Mouse (Mus musculus) heart, postnatal 14 days (tissue): Measurements from ENCODE around the gene Cep112. TPM values are rescaled to one million over a fixed set of nuclear protein-coding genes. Genes with fewer than 3 reads are reported as not detected.
A peak's percentile ranks its signal among the peaks of the same experiment; 100 is the strongest.
"Not testable (repeated sequence)": the region's sequence is repeated elsewhere in the genome, so short reads cannot be mapped to it uniquely, and the experiment has no call there.

Experiments
- DNase-seq, 2 experiments: peaks; one replicate each; pipeline ENCODE4 v3.0.0; 2021 to 2022
- intact Hi-C: fragments of 180-260 bp; cut with DNase I; formaldehyde crosslinking; loops from one replicate; pipeline ENCODE4 v1.15.1; 2025
- total RNA-seq, 2 experiments: library from RNA; stranded (reverse); gene quantifications; 2 replicates each; pipeline ENCODE4 v1.2.3; 2021

The Cep112 gene
- total RNA-seq, 2 experiments from 2014 or later: 8.7 to 9.0 TPM

GRCm38 (mm10) chr11:108858339-108858804, 433.4 kb downstream of the Cep112 start:
- no peak for DNase-seq
- intact Hi-C loops: no loop called here

DNA sequence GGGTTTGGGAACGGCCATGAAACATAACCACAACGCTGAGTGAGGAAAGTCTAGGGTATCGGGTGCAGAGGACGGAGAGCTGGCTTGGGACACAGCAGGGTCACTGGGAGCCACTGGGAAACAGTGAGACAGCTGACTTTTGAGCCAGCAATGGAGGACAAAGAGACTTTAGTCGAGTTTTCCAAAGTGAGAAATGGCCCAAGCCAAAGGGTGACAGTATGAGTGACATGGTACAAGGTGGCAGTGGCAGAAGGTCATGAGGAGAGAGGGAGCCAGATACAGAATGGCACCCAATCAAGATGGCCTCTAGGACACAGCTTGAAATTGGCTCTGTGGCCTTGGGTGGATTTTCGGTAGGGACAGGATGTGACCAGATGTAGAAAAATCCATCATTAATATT, 433.9 kb downstream of the Cep112 start:
- DNase-seq: no peak
- intact Hi-C loops: no loop called here

DNA sequence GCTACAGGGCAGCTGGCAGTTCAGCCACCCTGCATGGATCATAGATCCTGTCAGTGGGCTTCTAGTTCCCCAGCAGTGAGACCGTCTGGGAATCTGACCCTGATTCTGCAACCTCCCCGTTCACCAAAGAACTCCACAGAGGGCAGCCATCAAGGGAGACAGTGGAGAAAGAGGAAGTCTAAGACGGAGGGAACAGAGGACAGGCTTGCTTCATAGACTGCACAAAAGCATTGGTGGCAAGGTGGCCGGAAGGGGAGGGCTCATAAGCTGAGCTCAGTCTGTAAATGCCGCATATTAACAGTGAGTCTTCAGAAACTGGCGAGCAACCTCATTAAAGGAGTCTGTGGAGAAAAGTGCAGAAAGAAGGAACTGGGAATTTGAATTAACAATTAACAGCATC, 437.4 kb downstream of the Cep112 start:
- intact Hi-C loops: no loop called here
- DNase-seq: no peak

- no peak for DNase-seq
- intact Hi-C loops: no loop called here
Observed at GRCm38 (mm10) chr11:108865746-108866145, 440.8 kb downstream of the Cep112 start.

DNA sequence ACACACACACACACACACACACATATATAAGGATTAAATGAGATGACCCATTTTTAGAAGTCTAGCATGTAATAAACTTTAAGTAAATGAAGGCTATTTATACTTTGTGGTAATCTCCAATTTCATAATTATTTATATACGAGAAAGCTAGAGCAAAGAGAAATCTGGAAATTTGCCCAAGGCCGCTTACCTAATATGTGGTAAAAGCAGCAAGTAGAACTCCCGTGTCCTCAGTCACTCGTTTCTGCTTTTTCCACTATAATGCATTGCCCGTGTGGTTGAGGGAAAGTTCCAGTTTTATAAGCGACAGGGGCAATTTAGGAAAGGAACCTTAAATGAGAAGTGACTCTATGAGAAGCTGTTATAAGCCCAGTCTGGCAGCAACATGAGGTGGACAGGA, 442.5 kb downstream of the Cep112 start:
- intact Hi-C loops: no loop called here

DNA sequence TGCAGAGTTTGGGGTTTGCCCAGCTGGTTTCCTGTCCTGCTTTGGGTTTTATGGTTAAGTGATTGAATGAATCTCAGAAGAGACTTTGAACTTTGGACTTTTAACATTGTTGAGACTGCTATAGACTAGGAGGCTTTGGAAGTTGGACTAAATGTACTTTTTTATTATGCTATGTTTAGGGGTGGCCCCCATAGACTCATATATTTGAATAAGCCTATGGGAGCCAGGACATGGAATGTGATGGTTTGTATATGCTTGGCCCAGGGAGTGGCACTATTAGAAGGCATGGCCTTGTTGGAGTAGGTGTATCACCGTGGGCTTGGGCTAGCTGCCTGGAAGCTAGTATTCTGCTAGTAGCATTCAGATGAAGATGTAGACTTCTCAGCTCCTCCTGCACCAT, 446.3 kb downstream of the Cep112 start:
- intact Hi-C loops, DNase-seq: not testable (repeated sequence)

More for the DNA sequence above, 442.5 kb downstream of the Cep112 start:
- no peak for DNase-seq

GRCm38 (mm10) chr11:108871748-108872147, 446.8 kb downstream of the Cep112 start:
- DNase-seq: no peak
- intact Hi-C loops: no loop called here

- intact Hi-C loops: no loop called here
- DNase-seq: no peak
Observed at GRCm38 (mm10) chr11:108876633-108877205, 451.7 kb downstream of the Cep112 start.

GRCm38 (mm10) chr11:108877520-108877919, 452.5 kb downstream of the Cep112 start:
- no peak for DNase-seq
- intact Hi-C loops: no loop called here

GRCm38 (mm10) chr11:108880546-108880945, 455.6 kb downstream of the Cep112 start:
- DNase-seq: peak; percentile 23 to 35

DNA sequence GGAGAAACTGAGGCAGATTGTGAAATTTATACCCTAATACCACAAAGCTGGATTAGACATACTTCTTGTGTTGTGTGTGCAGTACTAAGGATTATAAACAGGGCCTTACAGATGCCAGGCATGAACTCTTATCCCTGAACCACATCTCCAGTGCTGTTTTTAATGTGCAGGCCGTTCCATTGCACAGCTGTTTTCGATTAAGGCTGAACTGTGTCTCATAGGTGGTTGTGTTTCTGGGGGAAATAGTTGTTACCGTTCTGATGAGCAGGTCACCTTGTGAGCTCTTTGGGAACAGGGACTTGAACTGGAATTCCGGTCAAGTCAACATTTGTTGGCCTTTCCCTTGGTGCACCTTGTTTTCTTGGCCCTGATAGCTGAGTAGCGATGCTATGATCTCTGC, 456.7 kb downstream of the Cep112 start:
- DNase-seq: no peak
- intact Hi-C loops: no loop called here

More at GRCm38 (mm10) chr11:108880546-108880945, 455.6 kb downstream of the Cep112 start:
- intact Hi-C loops: no loop called here

- DNase-seq: no peak
- intact Hi-C loops: no loop called here
Observed at GRCm38 (mm10) chr11:108885276-108885896, 460.4 kb downstream of the Cep112 start.

DNA sequence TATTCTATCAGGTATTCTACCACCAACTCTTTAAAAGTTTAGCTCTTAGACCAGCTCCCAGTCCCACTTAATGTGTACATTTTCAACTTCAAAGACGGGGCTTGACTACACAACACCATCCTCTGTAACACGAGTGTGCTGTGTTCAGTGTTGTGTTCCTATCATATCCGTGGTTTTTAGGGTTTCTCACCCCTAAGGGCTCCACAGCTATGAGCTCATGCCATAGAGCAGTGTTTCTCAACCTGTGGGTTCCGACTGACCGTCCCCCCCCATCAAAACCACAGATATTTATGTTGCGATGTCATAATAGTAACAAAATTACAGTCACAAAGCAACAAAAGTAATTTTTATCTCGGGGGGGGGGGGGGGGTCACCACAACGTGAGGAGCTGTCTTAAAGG, 461.1 kb downstream of the Cep112 start:
- intact Hi-C loops: no loop called here
- no peak for DNase-seq

DNA sequence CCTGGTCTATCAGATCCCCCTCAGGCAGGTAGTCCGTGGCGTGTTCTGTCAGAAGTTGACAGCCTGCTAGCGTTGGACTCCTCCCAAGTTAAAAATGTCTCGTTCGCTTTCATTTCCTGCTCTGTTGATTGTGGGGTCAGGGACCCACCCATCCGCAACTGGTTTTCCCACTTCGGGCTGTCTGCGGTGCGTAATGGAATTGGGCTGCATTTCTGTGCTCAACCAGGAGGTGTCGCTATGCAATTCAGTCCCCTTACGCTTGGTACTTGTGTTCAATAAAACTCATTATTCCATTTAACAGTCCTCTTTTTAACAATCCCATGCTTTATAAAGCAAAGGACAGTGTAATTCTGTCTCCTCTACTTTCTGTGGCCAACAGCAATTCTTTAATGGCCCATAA, 464.1 kb downstream of the Cep112 start:
- peak in 1 of 2 experiments; percentile 30 for DNase-seq
- intact Hi-C loops: no loop called here

- intact Hi-C loops: no loop called here
- DNase-seq: no peak
Observed at GRCm38 (mm10) chr11:108890544-108890943, 465.6 kb downstream of the Cep112 start.

GRCm38 (mm10) chr11:108891111-108891870, 466.3 kb downstream of the Cep112 start:
- DNase-seq: peak; percentile 54 to 63
- intact Hi-C loops: no loop called here

DNA sequence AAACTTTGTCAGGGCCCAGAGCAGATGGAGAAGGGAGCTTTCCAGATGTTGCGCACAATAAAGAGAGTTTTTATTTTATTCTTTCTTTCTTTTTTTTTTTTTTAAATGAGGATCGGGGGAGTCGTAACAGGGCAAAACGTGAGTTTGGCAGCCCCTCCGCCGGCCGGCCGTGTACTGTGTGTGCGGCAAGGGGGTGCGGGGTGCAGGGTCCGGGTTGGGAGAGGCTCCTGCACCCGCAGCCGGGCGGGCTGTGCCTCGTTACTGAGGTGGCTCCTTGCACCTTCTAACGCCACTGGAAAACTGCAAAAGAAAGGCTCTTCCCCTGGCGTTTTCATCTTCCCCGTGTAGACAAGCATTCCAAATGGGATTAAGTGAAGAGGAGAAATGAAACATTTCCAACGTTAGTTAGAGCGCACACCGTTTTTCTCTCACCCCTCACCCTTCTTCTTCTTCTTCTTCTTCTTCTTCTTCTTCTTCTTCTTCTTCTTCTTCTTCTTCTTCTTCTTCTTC, 466.9 kb downstream of the Cep112 start:
- intact Hi-C loops: no loop called here
- no peak for DNase-seq

DNA sequence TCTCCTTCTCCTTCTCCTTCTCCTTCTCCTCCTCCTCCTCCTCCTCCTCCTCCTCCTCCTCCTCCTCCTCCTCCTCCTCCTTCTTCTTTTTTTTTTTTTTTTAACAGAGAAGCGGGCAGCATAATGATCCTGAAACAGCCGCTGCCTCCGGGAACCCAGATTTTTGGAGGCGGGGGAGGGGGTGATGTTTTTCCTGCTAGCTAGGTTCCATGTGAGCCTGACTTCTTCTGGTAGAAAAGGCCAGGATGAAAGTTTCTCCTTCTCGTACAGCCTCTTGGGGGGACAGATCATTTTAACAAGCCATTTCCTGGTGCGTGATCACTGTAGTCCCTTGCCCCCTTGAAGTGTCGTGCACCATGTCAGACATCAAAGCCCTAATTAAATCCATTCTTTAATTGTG, 467.4 kb downstream of the Cep112 start:
- intact Hi-C loops: no loop called here

GRCm38 (mm10) chr11:108893232-108893790, 468.3 kb downstream of the Cep112 start:
- no peak for DNase-seq
- intact Hi-C loops: no loop called here

More for the DNA sequence above, 467.4 kb downstream of the Cep112 start:
- DNase-seq: no peak

DNA sequence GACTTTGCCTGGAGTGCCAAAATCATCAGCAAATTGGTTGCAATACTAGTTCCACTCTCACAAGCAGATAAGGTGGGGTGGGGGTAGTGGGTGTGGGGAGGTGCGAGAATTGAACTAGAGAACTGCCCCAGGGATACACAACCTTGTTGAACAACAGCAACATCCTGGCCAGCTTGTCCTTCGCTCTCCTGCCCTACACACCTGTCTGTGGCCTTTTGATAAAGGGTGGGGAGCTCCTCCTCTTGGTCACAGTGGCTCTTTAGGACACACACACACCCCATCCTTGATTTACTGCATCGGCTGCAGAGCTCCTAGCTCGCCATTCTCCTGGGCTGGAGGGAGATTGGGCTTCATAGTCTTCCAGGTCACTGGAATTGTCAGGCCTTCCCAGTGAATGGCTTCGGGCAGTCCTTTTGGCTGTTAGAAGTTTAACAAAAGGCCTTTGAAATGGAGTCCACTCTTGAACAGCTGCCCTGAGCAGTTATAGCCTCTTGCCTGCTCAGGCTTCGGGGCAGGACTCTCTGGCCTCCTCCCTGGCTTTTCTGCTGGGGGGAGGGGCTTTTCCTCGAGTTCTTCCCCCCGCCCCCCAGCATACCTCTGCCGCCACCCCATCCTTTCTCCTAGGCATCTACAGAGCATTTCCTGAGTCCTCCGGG, 469.0 kb downstream of the Cep112 start:
- intact Hi-C loops: no loop called here

DNA sequence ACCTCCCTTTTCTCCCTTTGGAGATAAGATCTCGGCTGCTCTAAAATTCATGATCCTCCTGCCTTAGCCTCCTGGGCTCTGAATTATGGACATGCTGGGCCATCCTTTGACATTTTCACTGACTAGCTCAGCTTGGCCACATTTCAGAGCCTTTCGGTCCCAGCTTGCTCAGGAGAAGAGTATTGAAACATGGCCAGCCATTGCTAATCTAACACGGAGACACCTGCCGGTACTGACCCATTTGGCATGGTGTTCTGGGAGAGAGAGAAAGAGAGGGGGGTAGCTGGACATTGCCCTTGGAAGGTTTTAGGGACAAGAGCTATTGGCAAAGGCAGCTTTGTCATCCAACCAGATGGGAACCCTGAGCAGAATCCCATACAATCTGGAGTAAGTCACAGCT, 472.0 kb downstream of the Cep112 start:
- no peak for DNase-seq
- intact Hi-C loops: no loop called here

More for the DNA sequence above, 469.0 kb downstream of the Cep112 start:
- no peak for DNase-seq
